Mouse (Mus musculus) liver, embryonic 14.5 days (tissue): ENCODE measurements around the gene Ms4a3. TPM values are rescaled to one million over a fixed set of nuclear protein-coding genes. Genes with fewer than 3 reads are reported as not detected.

ENCODE experiments used
- ATAC-seq: fragments of 200-750 bp; cut with Nextera tagmentation; 2 replicates; pipeline ENCODE4 v1.8.0; 2017; ENCODE audit warnings: moderate number of reproducible peaks, mild to moderate bottlenecking, moderate library complexity; ENCODE audit not compliant: insufficient read depth
- DNase-seq, 3 experiments: peaks; one replicate each; pipeline ENCODE4 v3.0.0-alpha.2; 2012 to 2013; ENCODE audit warnings: low read depth in 3 of 3, low spot score in 3 of 3
- H3K27ac ChIP-seq: fragments of 300-500 bp; sonication (generic); 2 replicates; pipeline ENCODE4 v1.5.1; 2014; ENCODE audit warnings: moderate library complexity, mild to moderate bottlenecking, control low read depth, inconsistent platforms
- H3K27me3 ChIP-seq: fragments of 300-500 bp; sonication (generic); 2 replicates; pipeline ENCODE4 v1.6.1; 2014; ENCODE audit warnings: mild to moderate bottlenecking, low read length, moderate library complexity; ENCODE audit not compliant: control insufficient read depth, insufficient read depth
- H3K36me3 ChIP-seq: fragments of 300-500 bp; sonication (generic); replicated peaks from 2 replicates; pipeline ENCODE4 v1.6.1; 2014; ENCODE audit warnings: low read depth; ENCODE audit not compliant: control insufficient read depth, insufficient read depth
- H3K4me1 ChIP-seq, 2 experiments: fragments of 200-500 bp in 1 of 2; fragments of 300-500 bp in 1 of 2; sonication (generic) in 1 of 2; replicated peaks; 2 replicates each; pipeline ENCODE4 v1.6.1; 2012 to 2014; ENCODE audit warnings: antibody characterized with exemption in 1 of 2, inconsistent platforms in 1 of 2, low read length in 1 of 2; ENCODE audit not compliant: control insufficient read depth in 2 of 2, insufficient read depth in 2 of 2
- H3K4me2 ChIP-seq: fragments of 300-500 bp; sonication (generic); 2 replicates; pipeline ENCODE4 v1.6.1; 2014; ENCODE audit warnings: low read depth, mild to moderate bottlenecking, control low read depth, moderate library complexity
- H3K4me3 ChIP-seq, 2 experiments: fragments of 200-500 bp in 1 of 2; fragments of 300-500 bp in 1 of 2; sonication (generic) in 1 of 2; 2 replicates each; pipeline ENCODE4 v1.5.1; 2012 to 2014; ENCODE audit warnings: low read depth in 2 of 2, low read length in 2 of 2, mild to moderate bottlenecking in 2 of 2, control low read depth in 1 of 2, inconsistent platforms in 1 of 2, moderate library complexity in 1 of 2; ENCODE audit not compliant: insufficient read depth in 1 of 2
- H3K9ac ChIP-seq: fragments of 300-500 bp; sonication (generic); replicated peaks from 2 replicates; pipeline ENCODE4 v1.6.1; 2014; ENCODE audit warnings: mild to moderate bottlenecking, control low read depth, moderate library complexity
- H3K9me3 ChIP-seq: fragments of 300-500 bp; sonication (generic); 2 replicates; pipeline ENCODE4 v1.6.1; 2016; ENCODE audit warnings: low read length, mixed read lengths; ENCODE audit not compliant: control insufficient read depth
- CTCF ChIP-seq: IDR thresholded peaks from 2 replicates; pipeline ENCODE4 v1.5.1; 2016; ENCODE audit warnings: antibody characterized with exemption, low read depth, control low read depth
- EP300 ChIP-seq: IDR thresholded peaks from 2 replicates; pipeline ENCODE4 v1.6.1; 2016; ENCODE audit warnings: antibody characterized with exemption, low read depth
- WGBS: fragments of 180-500 bp; shearing (Covaris S2); extraction: QIAGEN DNeasy Blood & Tissue Kit; methylation state at CpG from one replicate; pipeline ENCODE4 v1.1.7; 2014; ENCODE audit not compliant: insufficient replicate concordance; 5-methylcytosine and 5-hydroxymethylcytosine counted together
- polyA plus RNA-seq, 2 experiments: library from polyadenylated mRNA; depleted of rRNA in 1 of 2; stranded (reverse) in 1 of 2; unstranded in 1 of 2; fragments of >200 nt; fragmentation: Nextera tagmentation in 1 of 2; extraction: Ambion mirVana in 1 of 2; gene quantifications; 2 replicates each; pipeline versions ENCODE4 v1.2.1 to v1.2.3; 2012 to 2014

Ms4a3 gene
- polyA plus RNA-seq (2012; rRNA removed) = 11.1 and 12.4 TPM in 2 replicates
- 22.9 and 38.3 TPM in 2 replicates for polyA plus RNA-seq (2014; fragmentation: Nextera tagmentation; extraction: Ambion mirVana)

GRCm38 (mm10) chr19:11640732-11641131 lies at the start of gene Ms4a3:
Gene Ms4a3, minus strand, starts transcription at chr19:11640851.
- H3K9ac ChIP-seq = no peak within 1 kb of the TSS
- H3K9me3 ChIP-seq = no peaks in the 10 kb centered on the region
- H3K4me2 ChIP-seq = no peak within 1 kb of the TSS
- H3K4me3 ChIP-seq = no peak within 1 kb of the TSS
- no peak within 1 kb of the TSS for H3K27ac ChIP-seq
- H3K36me3 ChIP-seq = no peaks in the 10 kb centered on the region
- WGBS = 7% methylated on average over 1 of the region's 1 CpGs
- no peak for ATAC-seq
- H3K27me3 ChIP-seq = no peaks in the 10 kb centered on the region
- DNase-seq = no peak
- no peaks in the 10 kb centered on the region for H3K4me1 ChIP-seq
- TF ChIP-seq EP300 = no peak
- TF ChIP-seq CTCF = no peak

- Histone ChIP-seq H3K36me3 (no peaks in the 10 kb centered on the region), H3K9me3 (no peaks in the 10 kb centered on the region), H3K4me3 (no peak overlapping the region), H3K4me1 (peaks cover 0 to 3% of the 10 kb centered on the region in 2 experiments; a peak in 2 of 4 replicates), H3K4me2 (0 out of 2 replicates have a peak overlapping the region, but pooled peaks have one; percentile 28), H3K27me3 (no peaks in the 10 kb centered on the region), H3K9ac (no peak overlapping the region), H3K27ac (no peak overlapping the region)
- TF ChIP-seq CTCF = no peak
- TF ChIP-seq EP300 = peak; percentile 42; the same call in 1 of the 2 replicates
- peak; percentile 62; the same call in 1 of the 2 replicates for ATAC-seq
- DNase-seq = peak in 2 of 3 experiments; percentile 5 to 6
Observed at GRCm38 (mm10) chr19:11661562-11661961, 20.9 kb upstream of the Ms4a3 start.

GRCm38 (mm10) chr19:11660459-11660858 lies 19.8 kb upstream of the Ms4a3 start, which contains the start of gene Oosp2:
Gene Oosp2, minus strand, starts transcription at chr19:11660559.
- Histone ChIP-seq H3K4me2 (0 out of 2 replicates have a peak within 1 kb of the TSS, but pooled peaks have one; percentile 28), H3K36me3 (no peaks in the 10 kb centered on the region)
- TF ChIP-seq EP300 = no peak
- no peak for TF ChIP-seq CTCF

GRCm38 (mm10) chr19:11659142-11659541 lies 18.5 kb upstream of the Ms4a3 start:
- H3K36me3 ChIP-seq = no peaks in the 10 kb centered on the region
- no peak overlapping the region for H3K4me3 ChIP-seq
- WGBS = 45% methylated on average over 2 of the region's 2 CpGs
- no peak overlapping the region for H3K9ac ChIP-seq
- TF ChIP-seq CTCF = no peak
- TF ChIP-seq EP300 = no peak
- H3K27ac ChIP-seq = no peak overlapping the region
- H3K9me3 ChIP-seq = no peaks in the 10 kb centered on the region
- H3K27me3 ChIP-seq = no peaks in the 10 kb centered on the region
- no peak overlapping the region for H3K4me2 ChIP-seq
- no peak for DNase-seq
- no peak for ATAC-seq
- peaks cover 0 to 3% of the 10 kb centered on the region in 2 experiments; a peak in 2 of 4 replicates for H3K4me1 ChIP-seq

More at GRCm38 (mm10) chr19:11660459-11660858, 19.8 kb upstream of the Ms4a3 start, which contains the start of gene Oosp2:
- Histone ChIP-seq H3K4me1 (peaks cover 0 to 3% of the 10 kb centered on the region in 2 experiments; a peak in 2 of 4 replicates), H3K27me3 (no peaks in the 10 kb centered on the region), H3K9ac (no peak within 1 kb of the TSS), H3K27ac (no peak within 1 kb of the TSS), H3K4me3 (no peak within 1 kb of the TSS), H3K9me3 (no peaks in the 10 kb centered on the region)
- WGBS = 72% methylated on average over 5 of the region's 5 CpGs
- no peak for DNase-seq
- no peak for ATAC-seq

GRCm38 (mm10) chr19:11649564-11649963 lies 8.9 kb upstream of the Ms4a3 start:
- Histone ChIP-seq H3K4me3 (no peak overlapping the region), H3K27me3 (no peaks in the 10 kb centered on the region), H3K27ac (no peak overlapping the region), H3K36me3 (no peaks in the 10 kb centered on the region), H3K4me1 (no peaks in the 10 kb centered on the region), H3K4me2 (no peak overlapping the region), H3K9ac (no peak overlapping the region), H3K9me3 (no peaks in the 10 kb centered on the region)
- no peak for TF ChIP-seq EP300
- no peak for TF ChIP-seq CTCF
- WGBS = 59% methylated on average over 4 of the region's 4 CpGs
- DNase-seq = no peak
- ATAC-seq = no peak
